Mouse (Mus musculus) B cell, adult 2 months (primary cell): ENCODE data around the gene Ntrk3.

Source experiments
- DNase-seq, 2 experiments: peaks; one replicate each; pipeline ENCODE4 v3.0.0; 2022

Ntrk3 gene

DNA sequence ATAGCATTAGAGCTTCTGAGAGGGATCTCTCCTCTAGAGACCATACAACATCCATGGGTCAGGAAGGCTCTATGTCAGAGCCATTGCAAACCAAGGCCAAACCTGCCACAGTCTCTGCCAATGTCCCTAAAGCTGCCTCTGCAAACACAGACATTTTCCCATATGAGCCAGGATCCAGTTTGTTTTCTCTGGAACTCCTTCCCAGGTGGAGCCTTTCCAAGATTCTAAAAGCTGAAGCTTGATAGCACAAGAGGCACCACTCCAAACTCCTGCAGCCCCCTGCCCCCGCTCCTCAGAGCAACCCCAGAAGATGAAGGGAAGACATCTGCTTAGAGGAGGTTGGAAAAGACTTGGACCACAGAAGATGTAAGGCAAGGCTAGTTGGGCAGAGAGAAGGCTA, 432.8 kb downstream of the Ntrk3 start:
- no peak for DNase-seq

DNA sequence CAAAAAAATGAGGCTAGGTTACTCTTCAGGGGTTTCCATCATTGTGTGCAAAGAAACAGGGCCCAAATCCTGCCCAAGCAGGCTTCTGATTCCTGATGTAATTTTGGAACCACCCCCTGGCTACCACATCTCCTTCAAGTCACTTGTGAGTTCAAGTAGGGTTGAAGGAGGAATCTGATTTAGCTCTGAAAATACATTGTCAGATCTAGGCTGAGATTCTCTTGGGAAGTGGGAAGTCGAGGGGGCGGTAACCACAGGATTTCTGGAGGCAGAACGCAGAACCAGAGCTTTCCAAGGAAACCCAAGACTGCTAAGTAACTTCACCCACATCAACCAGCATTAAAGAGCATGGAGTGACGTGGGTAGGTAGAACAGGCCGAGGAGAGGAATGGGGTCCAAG, 440.5 kb downstream of the Ntrk3 start:
- DNase-seq = no peak

DNA sequence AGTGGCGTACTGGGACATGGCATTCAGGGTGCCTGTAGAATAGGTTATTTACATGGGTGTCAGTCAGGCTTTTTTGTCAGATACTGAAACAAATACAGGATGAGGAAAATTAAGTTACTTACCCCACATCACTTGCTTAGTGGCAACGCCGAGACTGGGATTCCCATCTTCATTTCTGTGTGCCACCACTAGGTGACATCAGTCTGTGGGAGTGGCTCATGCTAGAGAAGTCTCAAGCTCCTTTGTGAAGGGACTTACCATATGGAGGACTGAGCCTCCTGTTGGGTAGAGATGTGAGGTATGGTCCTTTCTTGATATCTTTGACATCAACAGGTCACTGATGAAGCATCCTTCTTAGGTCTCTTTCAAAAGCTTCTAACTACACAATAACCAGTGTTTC, 443.5 kb downstream of the Ntrk3 start:
- no peak for DNase-seq

- DNase-seq = no peak
Observed at GRCm38 (mm10) chr7:78290186-78290585, 447.6 kb downstream of the Ntrk3 start.

DNA sequence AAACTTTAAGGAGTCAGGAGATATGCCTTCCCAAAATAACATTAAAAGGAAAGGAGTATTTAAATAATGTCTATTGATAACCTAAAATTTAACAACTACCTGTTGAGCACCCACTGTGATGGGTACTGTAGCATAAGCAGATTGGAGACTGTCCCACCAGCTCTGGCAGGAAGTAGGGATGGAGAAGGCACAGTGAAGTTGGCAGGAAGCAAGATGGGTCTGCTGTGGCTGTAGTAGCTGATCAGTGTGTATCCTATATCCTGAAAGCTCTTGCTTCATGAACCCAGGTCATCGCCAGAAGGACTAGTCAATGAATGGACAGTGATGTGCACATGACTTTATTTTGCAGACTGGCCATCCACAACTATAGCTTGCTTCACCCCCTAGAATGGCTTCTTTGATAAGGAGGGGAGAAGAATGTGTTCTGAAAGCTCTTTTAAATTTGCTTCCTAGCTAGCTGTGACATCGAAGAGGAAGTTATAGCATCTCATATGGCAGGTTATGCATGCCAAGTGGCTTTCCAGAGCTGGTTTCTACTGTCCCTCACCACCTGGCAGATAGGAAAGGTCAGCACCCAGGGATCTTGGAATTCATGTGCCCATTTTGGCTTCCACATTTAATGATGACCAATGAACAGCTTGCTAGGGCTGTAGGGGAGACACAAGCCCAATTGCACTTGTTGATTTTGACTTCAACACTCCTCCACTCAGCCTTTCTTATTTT, 451.1 kb downstream of the Ntrk3 start:
- no peak for DNase-seq

GRCm38 (mm10) chr7:78269506-78270250, 468.1 kb downstream of the Ntrk3 start:
- DNase-seq = no peak

DNA sequence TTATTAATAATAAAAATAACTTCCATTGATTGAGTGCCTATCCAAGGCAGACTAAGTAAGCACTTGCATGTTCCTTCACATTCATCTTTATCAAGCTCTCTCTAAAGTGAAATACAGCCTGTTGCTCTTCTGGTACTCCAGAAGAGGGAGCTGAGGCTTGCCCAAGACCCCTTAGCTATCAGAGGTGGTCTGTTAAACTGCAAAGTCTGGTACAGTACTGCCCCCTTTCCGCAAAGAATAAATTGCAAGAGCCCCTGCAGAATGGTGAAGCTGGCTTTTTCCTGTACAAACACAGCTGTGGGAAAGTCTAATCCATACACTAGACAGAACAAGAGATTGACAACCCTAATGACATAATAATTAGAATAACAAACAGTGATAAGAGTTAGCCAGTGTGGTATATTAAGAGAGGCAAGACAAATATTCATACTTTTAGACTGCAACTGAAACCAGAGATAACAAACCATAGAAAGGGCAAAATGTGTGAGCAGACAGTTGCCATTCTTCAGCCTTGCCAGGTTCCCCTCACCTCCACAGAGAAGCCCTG, 470.3 kb downstream of the Ntrk3 start:
- no peak for DNase-seq

DNA sequence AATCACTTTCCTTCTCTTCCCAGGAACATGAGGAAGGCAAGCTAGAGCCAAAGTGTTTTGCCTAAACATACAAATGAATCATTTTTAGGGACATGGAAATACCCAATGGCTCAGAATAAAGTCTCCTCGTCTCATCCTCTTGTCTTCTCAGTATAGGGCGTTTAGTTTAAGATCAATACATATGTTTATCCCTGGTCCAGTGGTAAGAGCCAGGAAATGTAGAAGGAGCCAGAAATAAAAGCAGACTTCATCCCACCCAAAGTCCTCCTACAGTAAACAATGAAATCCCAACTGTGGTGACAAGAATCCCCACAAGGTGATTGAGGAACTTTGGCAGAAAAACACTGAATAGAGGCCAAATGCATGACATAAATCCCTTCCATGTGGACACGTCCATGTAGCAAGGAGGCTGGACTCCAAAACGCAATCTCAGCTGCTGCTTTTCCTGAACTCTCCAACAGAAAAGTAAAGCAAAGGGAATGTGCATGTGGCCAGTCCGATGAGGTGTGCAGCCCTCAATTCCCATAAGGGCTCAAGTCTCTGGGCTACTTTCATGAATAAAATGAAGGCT, 473.3 kb downstream of the Ntrk3 start:
- no peak for DNase-seq

DNA sequence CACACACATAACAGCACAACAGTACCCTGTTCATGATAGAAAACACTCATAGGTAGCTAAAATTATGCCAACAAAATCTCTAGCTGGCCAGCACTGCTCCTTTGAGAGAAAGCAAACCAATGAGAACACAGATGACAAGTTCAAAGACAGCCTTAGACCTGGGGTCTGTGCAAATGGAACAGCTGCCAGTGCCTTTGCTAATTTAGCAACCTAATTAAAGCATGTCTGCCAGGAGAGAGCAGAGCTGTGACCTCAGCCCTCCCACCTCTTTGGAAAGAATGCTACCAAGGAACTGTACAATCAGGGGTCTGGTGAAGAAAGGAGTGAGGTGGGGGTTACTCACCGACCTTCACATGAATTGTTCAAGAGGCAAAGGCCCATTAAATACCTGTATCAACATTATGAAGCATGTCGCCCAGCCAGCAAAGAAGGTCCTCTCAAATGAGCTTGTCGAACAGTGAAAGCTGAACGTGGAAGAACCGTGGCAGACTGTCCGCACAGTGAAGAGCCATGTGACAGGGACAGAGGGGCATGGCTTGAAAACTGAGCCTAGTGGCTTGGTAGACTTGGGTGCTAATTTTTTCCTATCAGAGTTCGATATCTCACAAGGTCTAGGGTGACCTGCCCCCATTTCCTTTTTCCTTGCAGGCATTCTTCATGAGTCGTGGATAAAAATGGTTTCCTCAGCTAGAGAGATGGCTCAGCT, 476.2 kb downstream of the Ntrk3 start:
- DNase-seq = no peak

DNA sequence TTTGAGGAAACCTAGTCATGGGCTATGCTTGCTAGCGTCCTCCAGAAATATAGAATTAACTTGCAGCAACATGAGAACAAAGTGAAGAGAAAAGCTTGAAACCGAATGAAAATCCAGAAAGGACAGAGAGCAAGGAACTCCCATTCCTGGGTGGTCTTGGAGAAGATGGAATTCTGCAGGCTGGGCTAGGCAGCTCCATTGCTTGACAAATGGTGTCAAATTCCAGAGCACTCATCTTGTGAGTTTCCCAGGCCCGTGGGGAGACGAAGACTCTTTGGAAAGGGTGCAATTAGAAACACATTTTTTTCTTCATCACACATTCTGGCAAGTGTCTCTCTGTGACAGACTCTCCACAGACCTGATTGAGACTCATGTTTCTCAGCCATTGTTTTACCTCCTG, 479.7 kb downstream of the Ntrk3 start:
- DNase-seq = no peak

GRCm38 (mm10) chr7:78253777-78254385, 483.9 kb downstream of the Ntrk3 start:
- no peak for DNase-seq

DNA sequence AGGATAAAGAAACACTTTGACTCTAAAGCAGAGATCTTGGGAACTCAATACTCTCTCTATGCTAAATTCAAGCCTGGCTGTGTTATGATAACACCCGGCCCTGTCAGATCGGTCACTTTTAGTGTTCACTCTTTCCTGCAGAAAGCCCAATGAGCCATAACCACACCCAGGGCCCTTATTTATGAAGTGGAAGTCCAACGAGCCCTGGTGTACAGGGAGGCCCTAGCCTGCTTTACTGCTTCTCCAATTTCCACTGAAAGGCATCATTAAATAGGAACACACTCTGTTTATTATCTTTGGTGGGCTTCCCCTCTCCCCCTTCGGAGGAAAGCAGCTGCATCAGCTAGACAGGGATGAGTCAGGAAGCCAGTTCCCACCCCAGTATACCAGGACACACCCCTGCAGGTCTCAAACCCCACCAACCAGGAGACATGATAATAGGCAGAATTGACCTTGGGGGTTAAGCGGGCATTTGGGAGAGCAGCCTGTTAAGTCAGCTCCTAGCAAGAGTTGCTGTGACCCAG, 489.6 kb downstream of the Ntrk3 start:
- no peak for DNase-seq

DNA sequence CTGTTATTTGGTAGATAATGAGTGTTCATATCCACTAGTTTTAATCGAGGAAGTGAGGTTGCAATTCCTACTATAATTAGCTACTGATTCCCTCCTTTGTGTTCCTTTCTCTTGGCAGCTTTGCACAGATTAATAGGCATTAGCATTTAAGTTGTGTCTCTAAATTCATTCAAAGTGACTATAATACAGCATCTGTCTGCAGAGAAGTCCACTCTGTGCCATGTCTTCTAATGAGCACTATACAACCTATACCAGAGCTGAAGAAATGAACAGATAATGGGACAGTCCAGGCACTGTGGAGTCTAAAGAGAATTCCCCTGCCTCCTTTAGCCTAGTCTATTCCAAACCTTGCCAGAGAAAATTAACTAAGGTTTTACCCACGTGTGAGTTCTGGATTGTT, 498.8 kb downstream of the Ntrk3 start:
- no peak for DNase-seq

- no peak for DNase-seq
Observed at GRCm38 (mm10) chr7:78221668-78222067, 516.1 kb downstream of the Ntrk3 start.

- DNase-seq = no peak
Observed at GRCm38 (mm10) chr7:78220949-78221348, 516.9 kb downstream of the Ntrk3 start.

- DNase-seq = no peak
Observed at GRCm38 (mm10) chr7:78190931-78191653, 546.7 kb downstream of the Ntrk3 start.

DNA sequence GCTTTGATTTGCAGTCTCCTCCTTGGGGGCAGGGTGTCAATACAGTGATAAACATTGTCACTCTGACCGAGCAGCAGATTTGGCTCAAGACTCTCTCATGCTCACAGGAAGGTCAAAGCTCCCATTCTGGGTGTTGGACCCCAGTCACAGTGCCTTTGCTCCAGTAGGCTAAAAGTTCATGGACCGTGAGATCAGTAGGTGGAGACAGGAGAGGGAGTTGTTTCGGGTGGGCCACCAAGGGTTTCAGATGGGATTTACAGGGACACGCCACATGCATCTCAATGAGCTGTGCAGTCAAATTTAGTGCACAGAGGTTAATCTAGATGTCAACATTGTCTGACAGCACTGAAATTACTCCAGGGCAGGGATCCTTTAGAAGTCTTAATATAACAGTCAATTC, 552.2 kb downstream of the Ntrk3 start:
- no peak for DNase-seq

- no peak for DNase-seq
Observed at GRCm38 (mm10) chr7:78183396-78183795, 554.4 kb downstream of the Ntrk3 start.

DNA sequence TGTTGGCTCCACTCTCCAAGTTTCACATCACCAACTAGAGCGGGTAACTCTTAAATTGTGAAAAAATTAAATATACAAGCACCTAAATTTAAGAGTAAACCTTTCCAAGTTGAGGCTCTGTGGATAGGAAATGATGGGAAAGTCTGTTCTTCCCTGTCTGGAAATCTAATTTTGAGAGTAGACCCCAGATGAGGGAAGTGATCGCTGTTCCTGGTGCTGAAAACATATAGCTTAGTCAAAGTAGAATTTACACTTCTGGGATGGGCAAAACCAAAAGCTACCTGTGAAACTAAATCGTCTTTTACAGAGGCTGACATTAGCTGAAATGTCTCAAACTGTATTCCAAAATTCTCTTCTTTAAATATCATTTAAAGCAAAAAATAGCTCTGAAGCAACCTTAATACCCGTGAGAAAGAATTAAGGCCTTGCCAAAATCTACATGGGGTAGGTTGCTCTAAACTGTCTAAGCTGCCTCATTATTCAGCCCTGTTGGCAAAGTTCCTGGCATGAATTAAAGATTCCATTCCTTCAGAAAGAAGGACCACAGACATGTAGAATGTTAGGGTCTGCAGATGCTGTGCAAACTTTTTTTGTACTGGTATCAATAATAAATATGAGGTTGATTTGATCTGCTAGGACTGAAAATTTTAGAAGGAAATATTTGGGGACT, 557.7 kb downstream of the Ntrk3 start:
- DNase-seq = no peak

GRCm38 (mm10) chr7:78172267-78172955, 565.4 kb downstream of the Ntrk3 start:
- no peak for DNase-seq

GRCm38 (mm10) chr7:78165466-78165865, 572.3 kb downstream of the Ntrk3 start:
- DNase-seq = no peak
